Mouse (Mus musculus): Measurements from ENCODE around the gene Aym1. TPM values are rescaled to one million over a fixed set of nuclear protein-coding genes. Genes with fewer than 3 reads are reported as not detected.
"Not testable (repeated sequence)": the region's sequence is repeated elsewhere in the genome, so short reads cannot be mapped to it uniquely, and the experiment has no call there.

Gene Aym1
- not detected for total RNA-seq (2021)
- long read RNA-seq, experiment 1: 0 reads
- long read RNA-seq, experiment 2: 0 reads

- no peak for DNase-seq (ENCODE audit: low spot score in 2 of 2)
Measured at GRCm38 (mm10) chr5:113357186-113357585, at the start of gene Aym1. Gene Aym1 (plus strand): TSS chr5:113357294.

DNA sequence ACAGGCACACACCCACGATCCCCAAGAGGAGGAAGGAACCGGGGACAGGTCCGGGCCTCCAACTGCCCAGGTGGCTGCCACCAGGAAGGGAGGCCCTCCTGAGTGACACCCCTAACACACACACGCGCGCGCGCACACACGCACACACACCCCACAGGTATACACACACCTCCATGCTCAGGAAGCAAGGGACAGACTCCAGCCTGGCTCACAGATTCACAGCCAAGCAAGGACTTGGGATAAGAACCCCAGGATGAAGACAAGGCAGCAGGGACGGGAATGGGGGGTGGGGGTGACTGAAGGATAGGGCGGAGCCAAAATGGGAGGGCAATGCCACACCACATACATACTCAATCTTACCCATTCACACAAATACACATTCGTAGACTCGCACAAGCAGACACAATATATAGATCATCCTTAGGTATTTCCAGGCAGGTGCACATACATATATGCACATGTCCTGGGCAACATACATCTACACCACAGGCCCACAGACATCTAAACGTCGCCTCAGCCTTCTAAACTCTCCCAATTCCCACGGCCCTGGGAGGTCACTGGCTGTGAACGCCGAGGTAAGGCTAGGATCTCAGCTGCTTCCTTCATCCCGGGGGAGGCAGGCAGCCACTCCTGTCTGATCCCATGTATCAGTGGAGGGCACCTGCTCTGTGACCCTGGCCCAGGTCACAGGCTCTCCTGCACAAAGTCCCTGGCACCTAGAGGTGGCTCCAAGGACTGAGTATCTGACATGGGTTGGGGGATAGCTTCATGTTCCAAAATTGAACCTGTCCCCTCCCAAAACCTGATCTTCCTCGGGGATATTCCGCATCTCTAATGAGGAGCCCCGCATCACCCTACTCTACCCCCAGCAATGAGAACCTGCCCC is 47.4 kb upstream of the Aym1 start:
- no peak for DNase-seq (ENCODE audit: low spot score in 2 of 2)

GRCm38 (mm10) chr5:113310377-113311003 is 46.6 kb upstream of the Aym1 start, which contains the start of gene Sgsm1:
Gene Sgsm1 (minus strand): TSS chr5:113310786.
- DNase-seq (ENCODE audit: low spot score in 2 of 2): peak; percentile 52 to 53

DNA sequence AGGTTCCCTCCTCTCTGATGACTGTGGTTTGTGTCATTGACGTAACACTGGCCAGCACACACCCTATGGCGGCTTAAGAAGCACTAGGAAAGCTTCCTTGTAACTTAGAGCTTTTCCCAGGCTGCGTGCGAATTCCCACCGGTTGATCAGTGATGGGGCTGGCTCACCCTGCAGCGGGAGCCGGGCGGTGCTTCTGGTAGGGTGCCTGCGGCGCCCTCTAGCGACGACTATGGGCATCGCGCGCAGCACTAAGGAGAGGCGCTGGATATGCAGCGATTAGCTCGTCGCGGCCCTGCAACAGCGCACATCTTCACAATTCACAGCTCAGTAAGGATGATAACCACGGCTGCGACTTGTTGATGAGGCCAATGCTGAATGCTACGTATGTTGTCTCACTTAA is 43.1 kb upstream of the Aym1 start:
- peak; percentile 42 to 57 for DNase-seq (ENCODE audit: low spot score in 2 of 2)

GRCm38 (mm10) chr5:113323784-113324638 is 33.1 kb upstream of the Aym1 start:
- DNase-seq (ENCODE audit: low spot score in 2 of 2): peak in 1 of 2 experiments; percentile 32

DNA sequence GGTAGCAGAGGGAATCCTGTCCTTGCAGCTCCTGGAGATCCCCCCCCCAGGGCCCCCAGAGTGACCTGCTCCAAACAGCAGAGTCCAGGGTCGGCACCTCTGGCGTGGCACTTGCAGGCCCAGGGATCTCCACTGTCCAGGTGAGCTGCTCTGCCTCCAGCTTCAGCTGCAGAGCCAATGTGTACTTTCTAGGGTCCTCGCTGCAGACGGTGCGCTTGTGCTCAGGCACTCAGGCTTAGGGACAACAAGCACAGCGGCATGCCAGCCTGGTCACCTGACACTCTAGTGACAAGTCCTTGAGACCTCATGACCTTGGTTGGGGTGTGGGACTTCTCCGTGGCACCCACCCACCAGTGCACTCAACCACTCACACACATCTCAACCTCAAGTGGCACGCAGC is 27.6 kb upstream of the Aym1 start:
- DNase-seq (ENCODE audit: low spot score in 2 of 2): no peak

DNA sequence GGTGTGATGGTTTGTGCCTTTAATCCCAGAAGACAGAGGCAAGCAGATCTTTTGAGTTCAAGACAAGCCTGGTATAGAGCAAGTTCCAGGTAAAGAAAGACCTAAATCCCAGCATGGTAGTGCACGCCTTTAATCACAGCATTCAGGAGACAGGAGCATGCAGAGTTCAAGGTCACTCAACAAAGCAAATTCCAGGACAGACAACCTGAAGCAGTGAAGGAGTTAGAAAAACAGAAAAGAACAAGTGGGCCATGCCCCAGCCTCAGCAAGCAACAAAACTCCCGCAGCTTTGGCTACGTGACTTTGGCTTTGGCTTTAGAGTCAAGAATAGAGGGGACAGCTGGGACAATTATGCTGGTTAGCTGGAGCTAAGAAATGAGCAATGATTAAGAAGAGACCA is 26.9 kb upstream of the Aym1 start:
- DNase-seq (ENCODE audit: low spot score in 2 of 2): no peak

GRCm38 (mm10) chr5:113332239-113332638 is 24.9 kb upstream of the Aym1 start:
- no peak for DNase-seq (ENCODE audit: low spot score in 2 of 2)

GRCm38 (mm10) chr5:113332899-113333298 is 24.2 kb upstream of the Aym1 start:
- no peak for DNase-seq (ENCODE audit: low spot score in 2 of 2)

GRCm38 (mm10) chr5:113334621-113335530 is 22.2 kb upstream of the Aym1 start:
- DNase-seq (ENCODE audit: low spot score in 2 of 2): no peak

DNA sequence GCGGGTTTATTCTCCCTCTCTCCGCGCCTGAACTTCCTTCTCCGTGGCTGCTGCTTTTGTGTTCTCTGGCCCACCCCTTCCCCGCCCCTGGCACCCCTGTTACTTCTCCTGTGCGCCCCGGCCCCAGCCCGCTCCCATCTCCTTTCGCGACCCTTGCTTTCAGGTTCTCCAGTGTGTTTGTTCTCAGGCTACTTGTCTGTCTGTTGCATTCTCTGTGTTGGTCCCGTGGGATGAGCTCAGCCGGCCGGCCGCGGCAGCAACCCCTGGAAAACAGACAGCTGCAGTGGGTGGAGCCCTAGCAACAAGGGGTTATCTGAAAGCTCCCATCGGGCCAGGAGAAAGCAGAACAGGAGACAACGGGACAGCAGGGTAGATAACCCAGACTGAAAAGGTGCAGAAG is 21.4 kb upstream of the Aym1 start:
- no peak for DNase-seq (ENCODE audit: low spot score in 2 of 2)

DNA sequence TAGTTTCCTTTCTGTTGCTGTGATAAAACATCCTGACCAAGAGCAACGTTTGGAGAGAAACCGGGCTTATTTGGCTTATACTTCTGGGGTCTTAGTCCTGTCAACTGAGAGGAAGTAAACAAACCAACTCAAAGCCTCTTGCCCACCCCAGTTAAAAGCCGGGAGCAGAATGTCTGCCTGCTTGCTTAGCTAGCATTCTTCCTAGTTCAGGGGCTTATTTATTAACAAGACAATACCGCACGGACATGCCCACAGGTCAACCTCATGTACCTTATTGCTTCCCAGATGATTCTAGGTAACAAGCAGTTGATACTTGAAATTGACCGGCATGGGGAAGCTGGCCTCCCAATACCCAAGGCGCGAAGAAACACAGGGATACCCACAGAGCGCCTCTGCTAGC is 20.8 kb upstream of the Aym1 start:
- DNase-seq (ENCODE audit: low spot score in 2 of 2): no peak

- no peak for DNase-seq (ENCODE audit: low spot score in 2 of 2)
Measured at GRCm38 (mm10) chr5:113344635-113345386, 12.3 kb upstream of the Aym1 start.

DNA sequence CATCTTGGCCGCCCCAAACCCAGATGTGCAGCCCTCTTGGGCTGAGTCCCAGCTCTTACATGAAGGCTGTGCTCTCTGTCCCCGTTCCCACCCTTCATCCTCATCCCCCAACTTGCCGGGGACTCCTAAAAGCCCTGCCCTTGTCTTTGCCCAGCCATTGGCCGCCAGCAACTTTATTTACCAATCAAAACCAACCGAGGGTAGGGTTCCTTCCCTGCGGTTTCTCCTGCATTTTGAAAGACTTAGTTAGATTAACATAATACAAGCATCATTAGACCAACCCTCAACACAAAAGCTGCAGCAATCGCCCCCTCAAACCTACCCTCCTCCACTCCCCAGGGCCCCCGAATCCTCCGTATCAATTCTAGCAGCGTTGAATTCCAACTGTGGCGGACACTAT is 11.3 kb upstream of the Aym1 start:
- DNase-seq (ENCODE audit: low spot score in 2 of 2): no peak

GRCm38 (mm10) chr5:113346651-113347050 is 10.4 kb upstream of the Aym1 start:
- not testable (repeated sequence) for DNase-seq (ENCODE audit: low spot score in 2 of 2)

GRCm38 (mm10) chr5:113347593-113347992 is 9.5 kb upstream of the Aym1 start:
- no peak for DNase-seq (ENCODE audit: low spot score in 2 of 2)

DNA sequence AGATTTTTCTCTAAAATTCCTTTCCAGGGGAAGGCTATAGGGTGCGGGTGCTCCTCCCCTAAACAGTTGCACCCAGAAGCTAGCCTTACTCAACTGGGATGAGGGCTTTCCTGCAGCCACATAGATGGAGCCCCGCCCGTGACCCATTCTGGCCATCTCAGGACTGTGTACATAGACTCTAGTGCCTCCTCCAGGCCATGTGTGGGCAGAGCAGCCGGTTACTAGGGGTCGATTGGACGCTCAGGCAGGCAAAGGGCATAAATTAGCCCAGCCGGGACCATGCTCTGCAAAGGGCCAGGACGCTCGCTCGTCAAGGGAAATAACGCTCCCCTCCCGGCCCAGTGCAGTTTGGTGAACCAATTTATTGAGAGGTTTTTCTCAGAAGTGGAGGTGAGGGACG is 8.5 kb upstream of the Aym1 start:
- no peak for DNase-seq (ENCODE audit: low spot score in 2 of 2)

- no peak for DNase-seq (ENCODE audit: low spot score in 2 of 2)
Measured at GRCm38 (mm10) chr5:113349226-113349625, 7.9 kb upstream of the Aym1 start.

- DNase-seq (ENCODE audit: low spot score in 2 of 2): no peak
Measured at GRCm38 (mm10) chr5:113349810-113350209, 7.3 kb upstream of the Aym1 start.

GRCm38 (mm10) chr5:113351768-113352167 is 5.3 kb upstream of the Aym1 start:
- no peak for DNase-seq (ENCODE audit: low spot score in 2 of 2)
